Mouse (Mus musculus): ENCODE measurements around the gene Lrig1.
A peak's percentile ranks its signal among the peaks of the same experiment; 100 is the strongest.

Lrig1 gene

DNA sequence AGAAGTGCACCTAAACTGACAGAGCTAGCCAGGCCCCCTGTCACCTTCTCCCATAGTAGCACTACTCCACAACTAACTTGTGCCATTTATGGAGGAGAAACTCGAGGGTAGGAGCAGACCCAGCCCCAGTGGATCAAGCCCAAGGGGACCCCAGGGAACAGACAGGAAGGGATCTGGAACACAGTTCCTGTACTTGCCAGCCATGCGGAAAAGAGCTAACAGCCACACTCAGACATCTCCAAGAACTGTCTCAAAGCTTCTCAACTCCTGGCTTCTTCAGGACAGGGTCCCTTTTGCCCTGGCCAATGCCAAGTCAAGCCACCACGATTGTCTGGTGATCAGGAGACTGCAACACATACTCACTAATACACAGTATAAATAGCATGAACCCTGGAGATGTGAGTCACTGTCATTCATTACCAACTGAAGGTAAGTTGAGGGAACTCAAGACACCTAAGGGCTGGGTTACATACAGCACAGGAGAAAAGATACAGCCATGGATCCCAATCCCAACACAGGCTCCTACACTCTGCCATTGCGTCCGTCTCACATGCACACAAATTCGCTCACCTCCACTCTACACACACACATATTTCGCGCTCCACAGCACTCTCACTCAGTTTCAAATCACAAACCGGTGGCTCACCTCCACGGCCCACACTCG is 1.3 kb downstream of the Lrig1 start:
- DNase-seq = no peak

GRCm38 (mm10) chr6:94697423-94697822 is 2.5 kb downstream of the Lrig1 start:
- no peak for DNase-seq

- DNase-seq = no peak
These were observed 3.5 kb downstream of the Lrig1 start for GRCm38 (mm10) chr6:94696182-94697080.

- DNase-seq = no peak
These were observed 4.6 kb downstream of the Lrig1 start for GRCm38 (mm10) chr6:94695121-94695930.

- no peak for DNase-seq
These were observed 5.5 kb downstream of the Lrig1 start for GRCm38 (mm10) chr6:94694481-94694880.

- no peak for DNase-seq
These were observed 6.9 kb downstream of the Lrig1 start for GRCm38 (mm10) chr6:94693091-94693490.

GRCm38 (mm10) chr6:94692003-94692402 is 8.0 kb downstream of the Lrig1 start:
- no peak for DNase-seq

GRCm38 (mm10) chr6:94690247-94690646 is 9.7 kb downstream of the Lrig1 start:
- no peak for DNase-seq

DNA sequence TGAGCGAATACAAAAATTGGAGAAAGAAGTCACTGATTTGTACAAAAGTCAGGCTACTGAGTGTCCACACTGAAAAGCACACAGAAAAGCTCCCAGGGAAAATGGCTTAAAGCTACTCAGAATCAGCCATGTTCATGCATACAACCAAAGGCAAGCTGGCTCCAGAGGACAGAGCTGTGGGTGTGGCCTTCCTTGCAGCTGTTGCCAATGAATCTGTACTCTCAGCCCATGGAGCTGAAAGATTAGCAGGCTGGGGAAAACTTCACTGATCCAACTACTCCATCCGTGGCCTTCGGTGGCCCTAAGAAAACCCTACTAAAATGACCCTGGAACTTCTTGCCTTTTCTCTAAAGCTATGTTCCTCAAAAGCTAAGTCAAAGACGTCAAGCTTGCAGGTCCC is 11.2 kb downstream of the Lrig1 start:
- no peak for DNase-seq

DNA sequence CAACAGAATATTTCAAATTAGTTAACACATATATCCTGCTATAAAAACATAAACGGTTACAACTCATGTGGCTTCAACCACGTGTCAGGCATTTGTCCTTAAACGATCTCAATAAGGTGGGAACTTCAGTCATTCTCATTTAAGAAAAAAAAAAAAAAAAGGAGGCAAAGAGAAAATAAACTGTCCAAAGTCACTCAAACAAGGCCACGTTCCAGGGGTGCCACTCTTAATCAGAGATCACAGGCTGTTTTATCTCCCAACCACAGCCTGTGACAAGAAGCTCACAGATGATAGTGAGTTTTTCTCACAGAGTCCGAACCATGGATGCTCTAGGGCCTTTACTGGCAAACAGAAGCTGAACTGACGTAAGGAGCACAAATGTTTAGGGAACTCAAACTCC is 13.9 kb downstream of the Lrig1 start:
- no peak for DNase-seq

DNA sequence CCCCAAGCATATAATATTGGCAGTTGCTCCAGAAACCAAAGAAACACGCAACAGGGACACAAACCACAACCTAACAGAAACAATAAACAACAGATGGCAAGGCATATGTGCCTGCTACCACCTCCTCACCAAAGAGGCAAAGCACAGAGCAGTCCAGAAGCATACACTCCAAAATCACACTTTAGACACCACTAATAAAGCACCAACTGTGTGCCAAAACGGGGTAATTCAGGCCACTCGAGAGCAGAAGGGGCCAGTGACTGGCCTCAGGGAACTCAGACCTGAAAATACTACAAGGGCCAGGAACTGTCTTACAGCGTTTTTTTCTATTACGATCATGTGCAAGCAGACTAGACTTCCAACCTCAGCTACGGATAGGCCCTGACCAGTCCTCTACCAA is 14.3 kb downstream of the Lrig1 start:
- DNase-seq = peak in 1 of 2 experiments; percentile 50

DNA sequence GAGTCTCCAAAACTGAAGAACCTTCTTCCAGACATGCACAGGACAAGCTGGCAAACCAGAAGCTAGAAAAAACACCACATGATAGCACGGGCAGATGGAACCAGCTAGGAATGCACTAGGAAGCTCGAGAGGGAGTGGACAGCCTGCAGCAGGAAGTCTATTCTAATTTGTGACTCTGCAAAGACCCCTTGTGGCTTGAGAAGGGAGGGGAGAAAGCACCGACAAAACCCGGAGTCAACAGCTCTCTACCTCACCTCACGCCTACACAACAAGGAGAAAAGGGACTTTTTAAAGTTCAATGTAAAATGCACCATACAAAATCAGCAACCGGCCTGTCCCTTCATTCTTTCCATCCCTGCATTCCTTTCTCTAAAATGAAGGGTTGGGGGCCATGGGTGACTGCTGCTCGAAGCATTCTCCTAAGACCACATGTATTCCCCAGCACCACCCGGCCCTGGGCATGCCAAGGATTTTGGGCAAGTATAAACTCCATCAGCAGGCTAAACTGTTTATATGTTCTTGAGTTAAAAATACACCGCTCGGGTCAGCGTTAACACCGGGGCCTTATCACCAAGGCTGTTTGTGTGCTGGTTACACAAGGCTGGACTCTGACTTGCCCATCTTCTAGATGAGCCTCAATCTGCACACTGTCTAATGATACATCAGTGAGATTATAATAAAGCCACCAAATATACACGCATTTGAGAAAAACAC is 15.0 kb downstream of the Lrig1 start:
- DNase-seq = peak in 1 of 2 experiments; percentile 42

GRCm38 (mm10) chr6:94683701-94684100 is 16.3 kb downstream of the Lrig1 start:
- DNase-seq = no peak

DNA sequence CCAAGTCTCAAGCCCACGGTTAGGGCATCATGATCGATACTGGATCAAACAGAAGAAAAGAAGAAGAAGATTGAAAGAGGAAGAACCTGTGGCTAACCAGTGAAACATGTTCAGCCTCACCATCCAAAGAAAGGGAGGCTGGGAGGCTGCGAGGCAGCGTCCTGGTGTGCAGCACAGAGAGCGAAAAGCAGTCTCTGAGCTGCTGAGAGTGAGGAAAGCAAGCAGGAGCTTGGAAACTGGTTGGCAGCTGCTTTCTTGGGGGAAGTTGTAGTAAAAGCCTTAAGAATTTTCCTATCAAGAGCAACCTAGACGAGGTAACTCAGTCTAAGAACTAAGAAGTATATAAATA is 17.7 kb downstream of the Lrig1 start:
- no peak for DNase-seq

GRCm38 (mm10) chr6:94681446-94682269 is 18.3 kb downstream of the Lrig1 start:
- DNase-seq = peak in 1 of 2 experiments; percentile 20

DNA sequence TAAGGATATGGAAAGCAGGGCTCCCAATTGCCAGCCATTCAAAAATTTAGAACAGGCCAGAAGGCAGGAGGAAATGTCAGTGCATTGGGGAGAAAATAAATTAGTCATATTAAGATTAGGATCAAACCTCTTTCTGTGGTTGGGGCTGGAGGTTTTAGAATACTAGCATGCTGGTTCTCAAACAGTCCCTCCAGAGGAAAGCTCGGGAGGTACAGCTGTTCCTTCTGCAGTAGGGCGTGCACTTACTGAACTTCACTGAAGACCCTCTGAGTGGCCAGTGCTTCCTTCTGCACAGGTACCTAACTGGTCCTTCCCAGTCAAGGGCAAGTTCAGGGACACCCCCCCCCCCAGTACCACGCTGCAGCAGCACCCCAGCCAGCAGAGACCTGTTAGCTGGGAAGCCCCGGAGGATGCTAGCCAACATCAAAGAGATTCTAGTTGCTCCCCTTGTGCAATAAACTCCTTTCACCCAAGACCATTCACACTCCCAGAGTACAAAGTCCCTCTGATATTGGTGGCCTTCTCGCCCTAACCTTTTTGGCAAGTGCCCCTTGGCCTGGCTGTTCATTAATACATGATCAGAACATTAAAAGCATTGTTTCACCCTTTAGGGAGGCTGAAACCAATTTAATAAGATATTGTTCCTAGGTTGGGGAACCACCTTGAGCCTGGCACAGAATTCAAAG is 19.1 kb downstream of the Lrig1 start:
- DNase-seq = no peak

GRCm38 (mm10) chr6:94679249-94679648 is 20.7 kb downstream of the Lrig1 start:
- DNase-seq = no peak

- no peak for DNase-seq
These were observed 21.4 kb downstream of the Lrig1 start for GRCm38 (mm10) chr6:94678377-94679164.

- no peak for DNase-seq
These were observed 22.5 kb downstream of the Lrig1 start for GRCm38 (mm10) chr6:94677448-94677847.

DNA sequence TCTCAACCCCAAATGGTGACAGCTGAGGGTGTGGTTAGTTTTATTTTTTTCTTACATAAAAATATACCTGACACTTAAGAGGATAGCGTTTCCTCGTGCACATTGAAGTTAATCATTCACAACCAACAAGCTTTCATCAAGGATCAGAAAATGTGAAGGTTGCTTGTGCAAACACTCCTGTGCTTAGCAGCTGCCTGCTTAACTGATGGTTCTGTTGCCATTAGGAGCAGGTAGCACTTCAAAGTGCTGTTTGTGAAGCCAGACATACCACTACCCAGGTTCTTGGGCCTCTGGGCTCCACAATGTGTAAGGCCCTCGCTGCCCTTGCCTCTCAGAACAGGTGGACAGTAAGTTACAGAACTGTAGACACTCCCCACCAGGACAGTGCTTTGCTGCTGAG is 23.1 kb downstream of the Lrig1 start:
- DNase-seq = no peak

Measured in cerebellum, postnatal 14 days (tissue).